Mouse (Mus musculus) midbrain, embryonic 16.5 days (tissue): Measurements from ENCODE around the gene Hist2h3b. TPM values are rescaled to one million over a fixed set of nuclear protein-coding genes. Genes with fewer than 3 reads are reported as not detected.

ENCODE experiments used
- ATAC-seq: fragments of 200-750 bp; cut with Nextera tagmentation; 2 replicates; pipeline ENCODE4 v1.8.0; 2017; ENCODE audit warnings: moderate TSS enrichment
- H3K27ac ChIP-seq: fragments of 300-500 bp; sonication (generic); 2 replicates; pipeline ENCODE4 v1.5.1; 2014; ENCODE audit warnings: mild to moderate bottlenecking, low read length, mixed read lengths
- H3K27me3 ChIP-seq: fragments of 300-500 bp; sonication (generic); 2 replicates; pipeline ENCODE4 v1.6.1; 2014; ENCODE audit warnings: low read depth, low read length, mixed read lengths; ENCODE audit not compliant: control insufficient read depth, insufficient read depth
- H3K36me3 ChIP-seq: fragments of 300-500 bp; sonication (generic); 2 replicates; pipeline ENCODE4 v1.6.1; 2014; ENCODE audit warnings: mild to moderate bottlenecking, low read length, moderate library complexity, mixed read lengths; ENCODE audit not compliant: control insufficient read depth, insufficient read depth
- H3K4me1 ChIP-seq: fragments of 300-500 bp; sonication (generic); 2 replicates; pipeline ENCODE4 v1.6.1; 2014; ENCODE audit warnings: mild to moderate bottlenecking, low read length, mixed read lengths; ENCODE audit not compliant: control insufficient read depth, insufficient read depth
- H3K4me2 ChIP-seq: fragments of 300-500 bp; sonication (generic); 2 replicates; pipeline ENCODE4 v1.6.1; 2014; ENCODE audit warnings: mild to moderate bottlenecking, low read length, mixed read lengths
- H3K4me3 ChIP-seq: fragments of 300-500 bp; sonication (generic); 2 replicates; pipeline ENCODE4 v1.5.1; 2014; ENCODE audit warnings: low read depth, mild to moderate bottlenecking, low read length, moderate library complexity, mixed read lengths
- H3K9ac ChIP-seq: fragments of 300-500 bp; sonication (generic); 2 replicates; pipeline ENCODE4 v1.6.1; 2014; ENCODE audit warnings: low read depth, low read length, mixed read lengths
- H3K9me3 ChIP-seq: fragments of 300-500 bp; sonication (generic); replicated peaks from 2 replicates; pipeline ENCODE4 v1.6.1; 2014; ENCODE audit warnings: mild to moderate bottlenecking, low read length, mixed read lengths; ENCODE audit not compliant: control insufficient read depth, poor library complexity, severe bottlenecking
- WGBS: fragments of 180-500 bp; shearing (Covaris S2); extraction: QIAGEN DNeasy Blood & Tissue Kit; methylation state at CpG from one replicate; pipeline ENCODE4 v1.1.7; 2014; 5-methylcytosine and 5-hydroxymethylcytosine counted together
- polyA plus RNA-seq: library from polyadenylated mRNA; unstranded; fragments of >200 nt; fragmentation: Nextera tagmentation; extraction: Ambion mirVana; gene quantifications from 2 replicates; pipeline ENCODE4 v1.2.1, GENCODE M21; 2015

Hist2h3b gene
- polyA plus RNA-seq, 1 experiment from 2014 or later, result 5.9 TPM

DNA sequence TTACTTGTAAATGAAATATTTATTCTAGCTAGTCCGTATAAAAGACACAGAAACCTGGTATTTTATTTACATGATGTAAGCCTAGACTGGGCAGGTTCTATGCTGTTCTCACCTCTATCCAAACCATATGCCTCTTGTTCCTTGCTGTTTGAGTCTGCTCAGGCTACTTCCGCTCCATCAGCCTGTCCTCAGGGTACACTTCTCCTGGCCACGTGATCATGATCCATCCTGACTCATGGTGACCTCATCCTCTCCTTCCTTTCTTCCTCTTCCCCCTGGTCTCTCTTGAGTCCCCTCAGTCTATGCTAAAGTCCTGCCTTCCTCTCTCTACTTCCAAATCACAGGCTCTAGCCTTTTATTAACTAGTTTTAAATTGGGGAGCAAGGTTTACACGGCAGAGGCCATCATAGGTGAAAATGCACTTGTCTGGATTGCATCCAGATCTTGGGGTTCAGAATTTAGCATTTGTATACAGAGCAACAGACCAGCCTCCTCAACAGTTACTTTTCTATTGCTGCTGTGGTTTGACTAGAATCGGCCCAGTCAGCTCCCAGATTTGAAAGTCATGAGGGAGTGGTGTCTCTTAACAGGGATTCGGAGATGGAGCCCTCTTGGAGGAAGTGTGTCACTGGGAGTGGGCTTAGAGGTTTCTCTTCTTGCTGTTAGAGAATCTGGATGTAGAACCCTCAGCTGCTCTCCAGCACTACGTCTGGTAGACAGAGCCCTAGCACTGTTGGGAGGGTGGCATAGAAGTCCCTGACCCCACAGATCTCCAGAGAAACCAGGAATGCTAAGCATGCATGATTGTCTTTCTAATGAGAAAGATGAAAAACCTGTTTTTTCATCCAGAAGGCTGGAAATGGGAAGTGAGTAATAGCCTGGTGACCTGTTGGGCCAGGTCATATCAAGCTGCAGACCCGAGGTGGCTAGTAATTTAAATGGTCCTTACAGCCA lies 41.5 kb upstream of the Hist2h3b start:
- ATAC-seq, result no peak
- H3K27ac ChIP-seq, result no peak overlapping the region
- H3K4me1 ChIP-seq, result peaks cover 12% of the 10 kb centered on the region
- no peaks in the 10 kb centered on the region for H3K27me3 ChIP-seq
- H3K4me2 ChIP-seq, result no peak overlapping the region
- no peaks in the 10 kb centered on the region for H3K9me3 ChIP-seq
- H3K4me3 ChIP-seq, result no peak overlapping the region
- no peaks in the 10 kb centered on the region for H3K36me3 ChIP-seq
- 83% methylated on average over 8 of the region's 8 CpGs for WGBS
- no peak overlapping the region for H3K9ac ChIP-seq

DNA sequence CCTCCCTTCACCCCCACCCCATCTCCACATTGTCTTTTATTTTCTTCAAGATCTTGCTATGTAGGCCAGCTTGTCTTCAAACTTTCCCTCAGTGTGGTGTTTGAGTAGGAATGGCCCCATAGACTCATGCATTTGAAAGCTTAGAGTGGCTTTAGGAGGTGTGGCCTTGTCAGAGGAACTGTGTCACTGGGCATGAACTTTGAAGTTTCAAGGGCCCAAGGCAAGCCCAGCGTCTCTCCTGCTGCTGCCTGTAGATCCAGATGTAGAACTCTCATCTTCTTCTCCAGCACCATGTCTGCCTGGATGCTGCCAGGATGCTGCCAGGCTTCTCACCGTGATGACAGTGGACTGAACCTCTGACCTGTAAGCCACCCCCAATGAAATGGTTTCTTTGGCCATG lies 39.6 kb upstream of the Hist2h3b start:
- no peak overlapping the region for H3K9ac ChIP-seq
- no peaks in the 10 kb centered on the region for H3K27me3 ChIP-seq
- no peaks in the 10 kb centered on the region for H3K36me3 ChIP-seq
- no peaks in the 10 kb centered on the region for H3K9me3 ChIP-seq
- H3K4me1 ChIP-seq, result 0 out of 2 replicates have a peak, but pooled peaks cover 4% of the 10 kb centered on the region
- no peak overlapping the region for H3K4me3 ChIP-seq
- 73% methylated on average over 2 of the region's 2 CpGs for WGBS
- no peak for ATAC-seq
- H3K4me2 ChIP-seq, result no peak overlapping the region
- H3K27ac ChIP-seq, result no peak overlapping the region

DNA sequence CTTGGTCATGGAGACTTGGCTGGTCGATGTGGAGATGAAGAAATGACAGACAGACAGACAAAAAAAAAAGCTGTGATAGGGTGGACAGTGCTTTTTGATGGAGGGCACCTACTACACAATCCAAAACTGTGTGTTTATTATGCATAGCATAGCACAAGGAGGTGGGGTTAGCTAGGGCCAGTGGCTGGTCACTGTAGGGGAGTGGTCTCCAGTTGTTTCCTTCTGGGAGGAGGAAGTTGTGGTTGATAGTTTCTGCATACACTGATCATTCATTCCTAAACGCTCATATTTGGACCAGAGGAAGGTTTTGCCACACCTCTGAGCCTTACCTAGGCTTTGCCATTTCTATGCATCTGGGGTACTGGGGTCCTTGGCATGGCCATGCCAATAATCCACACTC lies 38.0 kb upstream of the Hist2h3b start:
- no peak overlapping the region for H3K4me2 ChIP-seq
- H3K4me1 ChIP-seq, result no peaks in the 10 kb centered on the region
- H3K27me3 ChIP-seq, result no peaks in the 10 kb centered on the region
- no peaks in the 10 kb centered on the region for H3K9me3 ChIP-seq
- 83% methylated on average over 2 of the region's 2 CpGs for whole genome bisulfite sequencing
- ATAC-seq, result no peak
- H3K36me3 ChIP-seq, result no peaks in the 10 kb centered on the region
- H3K9ac ChIP-seq, result no peak overlapping the region
- no peak overlapping the region for H3K27ac ChIP-seq
- H3K4me3 ChIP-seq, result no peak overlapping the region

GRCm38 (mm10) chr3:96230910-96231757 lies 37.3 kb upstream of the Hist2h3b start:
- no peaks in the 10 kb centered on the region for H3K4me1 ChIP-seq

DNA sequence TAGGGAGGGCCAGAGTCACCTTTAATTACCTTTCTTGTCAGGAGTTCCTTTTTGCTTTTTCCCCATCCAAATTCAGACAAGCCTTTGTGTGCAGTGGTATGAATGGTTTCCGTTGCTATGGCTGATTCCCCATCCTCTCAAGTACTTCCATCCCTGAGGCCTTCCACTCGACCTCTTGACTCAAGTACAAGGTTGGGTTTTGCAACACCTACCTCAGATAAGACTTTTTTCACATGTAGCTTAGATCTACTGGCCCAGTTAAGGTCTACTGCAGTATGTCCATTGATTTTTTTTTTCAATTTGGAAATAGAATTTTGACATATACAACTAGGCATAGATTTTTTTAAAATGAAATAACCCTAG lies 36.7 kb upstream of the Hist2h3b start:
- H3K27ac ChIP-seq, result no peak overlapping the region
- no peak for ATAC-seq
- no peaks in the 10 kb centered on the region for H3K36me3 ChIP-seq
- H3K9me3 ChIP-seq, result no peaks in the 10 kb centered on the region
- H3K9ac ChIP-seq, result no peak overlapping the region
- H3K27me3 ChIP-seq, result no peaks in the 10 kb centered on the region
- H3K4me2 ChIP-seq, result no peak overlapping the region
- no peaks in the 10 kb centered on the region for H3K4me1 ChIP-seq
- 65% methylated on average over 2 of the region's 2 CpGs for WGBS
- no peak overlapping the region for H3K4me3 ChIP-seq

More at GRCm38 (mm10) chr3:96230910-96231757, 37.3 kb upstream of the Hist2h3b start:
- Histone ChIP-seq H3K27me3 (no peaks in the 10 kb centered on the region), H3K4me2 (no peak overlapping the region), H3K27ac (no peak overlapping the region), H3K36me3 (no peaks in the 10 kb centered on the region), H3K4me3 (no peak overlapping the region), H3K9me3 (no peaks in the 10 kb centered on the region), H3K9ac (no peak overlapping the region)
- ATAC-seq, result no peak
- WGBS, result 83% methylated on average over 4 of the region's 4 CpGs

- ATAC-seq, result no peak
- H3K36me3 ChIP-seq, result no peaks in the 10 kb centered on the region
- WGBS, result 88% methylated on average over 2 of the region's 2 CpGs
- H3K27me3 ChIP-seq, result no peaks in the 10 kb centered on the region
- H3K4me2 ChIP-seq, result no peak overlapping the region
- no peak overlapping the region for H3K27ac ChIP-seq
- H3K4me3 ChIP-seq, result no peak overlapping the region
- H3K9me3 ChIP-seq, result no peaks in the 10 kb centered on the region
- H3K4me1 ChIP-seq, result peaks cover 9% of the 10 kb centered on the region
- no peak overlapping the region for H3K9ac ChIP-seq
These were observed 33.5 kb upstream of the Hist2h3b start for GRCm38 (mm10) chr3:96234914-96235313.

DNA sequence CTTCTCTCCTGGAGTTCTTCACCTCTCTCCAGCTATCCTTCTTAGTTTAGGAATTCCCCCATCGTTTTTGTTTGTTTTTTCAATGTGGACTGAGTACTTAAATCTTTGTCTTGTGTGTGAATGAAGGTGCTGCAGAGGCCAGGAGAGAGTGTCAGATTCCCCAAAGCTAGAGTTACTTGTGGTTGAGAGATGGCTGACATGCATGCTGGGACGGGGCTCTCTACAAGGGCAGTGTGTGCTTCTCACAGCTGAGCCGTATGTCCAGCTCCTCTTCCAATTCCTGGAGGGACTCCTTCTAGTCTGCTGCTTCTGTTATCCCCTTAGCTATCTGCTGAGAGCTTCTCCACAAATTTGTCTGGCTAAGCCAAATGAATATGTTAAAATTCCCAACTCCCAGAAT lies 32.6 kb upstream of the Hist2h3b start:
- H3K36me3 ChIP-seq, result no peaks in the 10 kb centered on the region
- ATAC-seq, result no peak
- no peaks in the 10 kb centered on the region for H3K27me3 ChIP-seq
- no peaks in the 10 kb centered on the region for H3K9me3 ChIP-seq
- no peak overlapping the region for H3K9ac ChIP-seq
- WGBS, result 72% methylated on average over 3 of the region's 3 CpGs
- peaks cover 11% of the 10 kb centered on the region for H3K4me1 ChIP-seq
- no peak overlapping the region for H3K4me2 ChIP-seq
- H3K27ac ChIP-seq, result no peak overlapping the region
- no peak overlapping the region for H3K4me3 ChIP-seq

DNA sequence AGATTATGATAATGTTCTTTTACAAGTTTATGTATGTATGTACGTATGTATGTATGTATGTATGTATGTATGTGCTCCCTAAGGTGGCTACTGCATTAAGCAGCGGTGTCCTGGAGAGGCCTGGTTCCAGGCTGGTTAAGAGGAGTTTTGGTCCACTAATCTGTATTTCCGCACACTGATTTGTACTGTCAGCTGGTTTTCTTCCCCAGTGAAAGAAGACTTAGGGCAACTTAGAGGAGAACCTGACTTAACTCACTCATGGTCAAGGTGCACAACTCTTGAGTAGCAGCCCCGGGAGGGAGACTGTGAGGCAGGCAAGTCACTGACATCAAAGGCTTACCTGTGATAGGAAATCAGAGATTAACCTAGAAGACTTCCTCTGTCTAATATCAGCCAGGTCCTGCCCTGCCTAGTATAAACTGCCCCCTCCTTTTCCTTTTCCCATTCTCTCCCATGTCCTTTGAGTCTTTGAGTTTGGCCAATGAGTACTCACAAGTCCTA lies 31.6 kb upstream of the Hist2h3b start:
- WGBS, result 90% methylated on average over 4 of the region's 4 CpGs
- no peak overlapping the region for H3K4me3 ChIP-seq
- H3K27me3 ChIP-seq, result no peaks in the 10 kb centered on the region
- peaks cover 13% of the 10 kb centered on the region for H3K4me1 ChIP-seq
- no peaks in the 10 kb centered on the region for H3K9me3 ChIP-seq
- no peak overlapping the region for H3K27ac ChIP-seq
- H3K36me3 ChIP-seq, result no peaks in the 10 kb centered on the region
- no peak for ATAC-seq
- H3K9ac ChIP-seq, result no peak overlapping the region
- H3K4me2 ChIP-seq, result no peak overlapping the region
